Mouse (Mus musculus) thymus, postnatal 0 days (tissue): ENCODE measurements around the gene Naa50. TPM values are rescaled to one million over a fixed set of nuclear protein-coding genes. Genes with fewer than 3 reads are reported as not detected.

Experiments
- DNase-seq: peaks from one replicate; pipeline ENCODE4 v3.0.0-alpha.2; 2015; ENCODE audit warnings: low spot score
- polyA plus RNA-seq: library from polyadenylated mRNA; unstranded; fragments of >200 nt; fragmentation: Nextera tagmentation; extraction: Ambion mirVana; gene quantifications from 2 replicates; pipeline ENCODE4 v1.2.1, GENCODE M21; 2015

Naa50 gene
- polyA plus RNA-seq, 1 experiment from 2014 or later, result 87.4 TPM

GRCm38 (mm10) chr16:44199066-44199703, 59.6 kb downstream of the Naa50 start:
- DNase-seq, result no peak

DNA sequence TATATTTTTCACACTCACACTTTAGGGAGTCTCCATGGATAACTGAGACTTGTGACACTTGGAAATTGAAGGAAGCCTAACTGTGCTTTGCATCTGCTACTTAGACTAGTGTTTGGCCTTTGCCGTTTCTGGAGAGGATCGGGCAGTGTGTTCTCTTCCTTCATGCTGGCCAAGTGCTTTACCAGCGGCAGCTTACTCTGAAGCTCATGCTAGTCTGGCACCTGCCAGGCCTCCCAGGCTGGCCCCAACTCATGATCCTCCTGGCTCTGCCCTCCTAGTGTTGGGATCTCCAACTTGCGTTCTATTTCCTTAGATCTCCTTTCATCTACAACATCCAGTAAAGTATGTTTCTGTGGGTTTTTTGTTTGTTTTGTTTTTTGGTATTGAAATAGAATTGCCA, 60.5 kb downstream of the Naa50 start:
- no peak for DNase-seq

GRCm38 (mm10) chr16:44204331-44204730, 64.7 kb downstream of the Naa50 start:
- DNase-seq, result no peak

DNA sequence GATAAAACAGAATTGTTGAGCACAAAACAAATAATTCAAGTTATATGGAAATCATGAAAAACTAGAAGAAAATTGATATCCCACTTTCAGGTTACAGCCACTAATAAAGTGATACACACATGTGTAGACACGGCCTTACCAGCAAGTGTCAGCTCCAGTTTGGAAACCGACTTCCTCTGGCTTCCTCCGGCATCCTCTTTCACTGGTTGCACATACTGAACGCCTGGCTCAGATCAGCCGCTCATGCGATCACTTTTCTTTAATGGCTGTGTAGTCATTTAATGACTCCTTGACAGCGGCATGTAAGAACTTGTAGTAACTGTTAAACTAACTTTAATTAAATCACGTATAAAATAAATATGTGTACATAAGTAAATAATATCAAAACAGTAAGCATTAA, 66.3 kb downstream of the Naa50 start:
- DNase-seq, result no peak

- no peak for DNase-seq
Measured at GRCm38 (mm10) chr16:44210156-44211053, 70.8 kb downstream of the Naa50 start.

- no peak for DNase-seq
Measured at GRCm38 (mm10) chr16:44211054-44211414, 71.4 kb downstream of the Naa50 start.

GRCm38 (mm10) chr16:44212703-44213102, 73.1 kb downstream of the Naa50 start:
- no peak for DNase-seq

Other genes starting within 250 kb of the Naa50 start
- gene Qtrt2, start 213.0 kb upstream of the Naa50 start, polyA plus RNA-seq, result 15.3 and 16.0 TPM in 2 replicates
- gene Zdhhc23, start 160.0 kb upstream of the Naa50 start, polyA plus RNA-seq, result 1.7 and 2.8 TPM in 2 replicates
- 2.7 and 3.2 TPM in 2 replicates for gene Gramd1c, start 76.5 kb upstream of the Naa50 start, polyA plus RNA-seq
- 44.0 and 47.0 TPM in 2 replicates for gene Atp6v1a, start 125 bp upstream of the Naa50 start, polyA plus RNA-seq
- gene Usf3, start 33.4 kb downstream of the Naa50 start, polyA plus RNA-seq, result 2.6 and 2.9 TPM in 2 replicates
- 2.9 and 3.6 TPM in 2 replicates for gene Sidt1, start 193.4 kb downstream of the Naa50 start, polyA plus RNA-seq
- gene Spice1, start 207.3 kb downstream of the Naa50 start, polyA plus RNA-seq, result 16.5 and 16.9 TPM in 2 replicates